Mouse (Mus musculus) bone marrow macrophage, adult 2 months (primary cell): ENCODE data around the gene Olfr552. TPM values are rescaled to one million over a fixed set of nuclear protein-coding genes. Genes with fewer than 3 reads are reported as not detected.

ENCODE experiments used
- H3K27ac ChIP-seq: 2 replicates; pipeline ENCODE4 v1.5.1; 2012; ENCODE audit warnings: low read depth, low read length; ENCODE audit not compliant: insufficient read depth
- H3K4me1 ChIP-seq: 2 replicates; pipeline ENCODE4 v1.6.1; 2012; ENCODE audit warnings: low read length; ENCODE audit not compliant: control insufficient read depth, insufficient read depth
- H3K4me3 ChIP-seq: 2 replicates; pipeline ENCODE4 v1.5.1; 2012; ENCODE audit warnings: mild to moderate bottlenecking, low read length, moderate library complexity; ENCODE audit not compliant: insufficient read depth
- CTCF ChIP-seq: IDR thresholded peaks from 2 replicates; pipeline ENCODE4 v1.5.1; 2012; ENCODE audit warnings: low read depth, mild to moderate bottlenecking, low read length, moderate library complexity
- POLR2A ChIP-seq: IDR thresholded peaks from 2 replicates; pipeline ENCODE4 v1.6.1; 2012; ENCODE audit warnings: mild to moderate bottlenecking, low read depth, low read length, borderline replicate concordance
- polyA plus RNA-seq: library from polyadenylated mRNA; stranded (reverse); fragments of >200 nt; gene quantifications from 2 replicates; pipeline ENCODE4 v1.2.4, GENCODE M21; 2012; ENCODE audit not compliant: missing spikeins, insufficient read depth, insufficient read length

Olfr552 gene
- polyA plus RNA-seq = not detected in 2 replicates

GRCm38 (mm10) chr7:102597378-102598031 lies at the start of gene Olfr552:
Olfr552 (plus strand) TSS chr7:102597770.
- peaks cover 12% of the 10 kb centered on the region for H3K4me1 ChIP-seq
- H3K27ac ChIP-seq = peak within 1 kb of the TSS; percentile 30
- H3K4me3 ChIP-seq = no peak within 1 kb of the TSS
- TF ChIP-seq CTCF (no peak), POLR2A (no peak)

GRCm38 (mm10) chr7:102549570-102549969 lies 48.0 kb upstream of the Olfr552 start, which contains the start of gene Olfr549:
Olfr549 (plus strand) TSS chr7:102549870.
- TF ChIP-seq CTCF (no peak), POLR2A (no peak)
- peaks cover 2% of the 10 kb centered on the region; the same call in 1 of the 2 replicates for H3K4me1 ChIP-seq

GRCm38 (mm10) chr7:102553279-102553678 lies 44.3 kb upstream of the Olfr552 start:
- no peak overlapping the region for H3K4me3 ChIP-seq
- TF ChIP-seq POLR2A (no peak), CTCF (no peak)

More at GRCm38 (mm10) chr7:102549570-102549969, 48.0 kb upstream of the Olfr552 start, which contains the start of gene Olfr549:
- H3K4me3 ChIP-seq = no peak within 1 kb of the TSS
- no peak within 1 kb of the TSS for H3K27ac ChIP-seq

GRCm38 (mm10) chr7:102564999-102565997 lies 32.3 kb upstream of the Olfr552 start, which contains the start of gene Trim21:
Trim21 (minus strand) TSS chr7:102565486.
- Histone ChIP-seq H3K4me1 (peaks cover 31% of the 10 kb centered on the region), H3K4me3 (peak within 1 kb of the TSS; percentile 79), H3K27ac (peak within 1 kb of the TSS; percentile 19; the same call in 1 of the 2 replicates)
- TF ChIP-seq CTCF (no peak), POLR2A (no peak)

More at GRCm38 (mm10) chr7:102553279-102553678, 44.3 kb upstream of the Olfr552 start:
- Histone ChIP-seq H3K4me1 (peaks cover 2% of the 10 kb centered on the region; the same call in 1 of the 2 replicates), H3K27ac (no peak overlapping the region)

GRCm38 (mm10) chr7:102566219-102566618 lies 31.4 kb upstream of the Olfr552 start:
- TF ChIP-seq POLR2A (no peak), CTCF (no peak)
- H3K27ac ChIP-seq = no peak overlapping the region

GRCm38 (mm10) chr7:102571142-102571541 lies 26.4 kb upstream of the Olfr552 start, which contains the start of gene Olfr550:
Olfr550 (plus strand) TSS chr7:102571442.
- Histone ChIP-seq H3K27ac (no peak within 1 kb of the TSS), H3K4me3 (no peak within 1 kb of the TSS), H3K4me1 (peaks cover 22% of the 10 kb centered on the region)
- TF ChIP-seq POLR2A (no peak), CTCF (no peak)

More at GRCm38 (mm10) chr7:102566219-102566618, 31.4 kb upstream of the Olfr552 start:
- no peak overlapping the region for H3K4me3 ChIP-seq
- H3K4me1 ChIP-seq = peaks cover 31% of the 10 kb centered on the region

GRCm38 (mm10) chr7:102573174-102573830 lies 24.3 kb upstream of the Olfr552 start:
- Histone ChIP-seq H3K4me3 (no peak overlapping the region), H3K4me1 (peaks cover 15% of the 10 kb centered on the region), H3K27ac (no peak overlapping the region)
- TF ChIP-seq POLR2A (no peak), CTCF (no peak)

GRCm38 (mm10) chr7:102575998-102576397 lies 21.6 kb upstream of the Olfr552 start:
- H3K4me3 ChIP-seq = no peak overlapping the region
- H3K4me1 ChIP-seq = peaks cover 14% of the 10 kb centered on the region
- no peak for TF ChIP-seq CTCF
- TF ChIP-seq POLR2A = no peak
- no peak overlapping the region for H3K27ac ChIP-seq

GRCm38 (mm10) chr7:102591786-102592185 lies 5.8 kb upstream of the Olfr552 start, which contains the start of gene Olfr551:
Olfr551 (minus strand) TSS chr7:102591886.
- H3K4me1 ChIP-seq = 0 out of 2 replicates have a peak, but pooled peaks cover 2% of the 10 kb centered on the region
- H3K27ac ChIP-seq = no peak within 1 kb of the TSS
- H3K4me3 ChIP-seq = no peak within 1 kb of the TSS
- TF ChIP-seq CTCF (no peak), POLR2A (no peak)
